Mouse (Mus musculus): ENCODE data around the gene Sh3gl2. TPM values are rescaled to one million over a fixed set of nuclear protein-coding genes. Genes with fewer than 3 reads are reported as not detected.
A peak's percentile ranks its signal among the peaks of the same experiment; 100 is the strongest.

Sh3gl2 gene
- polyA plus RNA-seq, 1 experiment from 2014 or later = 6.3 TPM

DNA sequence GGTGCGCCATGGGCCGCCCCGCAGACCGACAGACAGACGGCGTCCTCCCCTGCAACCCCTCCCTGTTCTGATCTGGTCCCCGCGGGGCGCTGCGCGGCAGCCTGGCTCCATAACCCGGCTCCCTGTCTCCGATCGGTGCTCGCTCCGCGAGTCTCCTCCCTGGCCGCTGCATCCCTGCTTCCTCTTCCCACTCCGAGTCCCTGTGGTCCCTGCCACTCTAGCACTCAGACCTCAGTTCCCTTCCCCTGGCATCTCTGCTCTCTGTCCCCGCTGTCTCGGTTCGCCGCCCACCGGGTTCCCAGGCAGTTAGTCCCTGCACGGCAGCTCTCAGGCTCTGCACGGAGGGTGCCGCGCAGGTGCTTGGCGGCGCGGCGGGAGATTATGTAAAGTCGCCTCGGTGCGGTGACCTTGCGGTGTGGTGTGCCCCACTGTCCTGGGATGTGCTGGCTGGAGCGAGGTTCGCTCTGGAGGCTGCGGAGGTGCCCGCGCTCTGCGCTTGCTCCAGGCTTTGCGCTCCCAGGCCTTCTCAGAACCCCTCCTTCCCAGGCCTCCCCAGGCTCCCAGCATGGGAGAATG, 798 bp downstream of the Sh3gl2 start:
- under 1% methylated on average over 43 of the region's 43 CpGs for WGBS
- Histone ChIP-seq H3K4me3 (peak overlapping the region; percentile 66), H3K9ac (peak overlapping the region; percentile 42), H3K27ac (no peak overlapping the region), H3K4me2 (peak overlapping the region; percentile 99), H3K27me3 (peaks cover 59% of the 10 kb centered on the region), H3K4me1 (peaks cover 12% of the 10 kb centered on the region), H3K9me3 (no peaks in the 10 kb centered on the region), H3K36me3 (no peaks in the 10 kb centered on the region)
- ATAC-seq (ENCODE audit: insufficient number of reproducible peaks, low FRiP score, low TSS enrichment, low read depth) = peak; percentile 55; the same call in 1 of the 2 replicates

DNA sequence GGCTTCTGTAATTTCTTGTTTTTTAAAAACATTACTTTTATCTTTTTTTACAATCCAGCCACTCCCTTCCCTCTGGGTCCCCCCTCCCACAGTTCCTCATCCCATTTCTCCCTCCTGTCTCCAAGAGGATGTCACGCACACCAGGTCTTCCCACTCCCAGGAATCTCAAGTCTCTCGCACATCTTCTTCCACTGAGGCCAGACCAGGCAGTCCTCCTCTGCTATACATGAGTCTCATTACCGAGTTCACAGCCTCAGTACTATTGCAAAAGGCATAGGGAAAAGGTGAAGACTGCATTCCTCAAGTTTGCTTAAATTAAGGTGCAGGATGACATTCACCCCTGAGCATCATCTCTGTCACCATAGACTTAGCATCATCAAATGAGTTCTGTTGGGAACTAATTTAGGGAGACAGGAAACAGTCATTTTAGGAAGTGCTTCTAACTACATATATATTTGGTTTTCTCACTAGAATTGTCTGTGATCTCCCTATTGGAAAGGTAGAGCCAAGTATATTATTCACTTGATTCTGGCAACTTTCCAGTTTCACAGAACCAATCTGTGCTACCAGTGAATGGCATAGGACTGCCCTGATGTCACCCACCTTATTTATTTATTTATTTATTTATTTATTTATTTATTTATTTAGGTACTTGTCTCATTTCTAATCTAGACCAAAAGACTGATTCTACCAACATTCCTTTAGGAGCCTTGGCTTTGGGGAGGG, 1.9 kb downstream of the Sh3gl2 start:
- H3K27me3 ChIP-seq = peaks cover 59% of the 10 kb centered on the region
- ATAC-seq (ENCODE audit: insufficient number of reproducible peaks, low FRiP score, low TSS enrichment, low read depth) = no peak
- H3K27ac ChIP-seq = no peak overlapping the region
- H3K4me1 ChIP-seq = peaks cover 12% of the 10 kb centered on the region
- H3K4me3 ChIP-seq = no peak overlapping the region
- no peaks in the 10 kb centered on the region for H3K36me3 ChIP-seq
- H3K4me2 ChIP-seq = no peak overlapping the region
- H3K9ac ChIP-seq = no peak overlapping the region
- H3K9me3 ChIP-seq = no peaks in the 10 kb centered on the region
- 49% methylated on average over 3 of the region's 3 CpGs for WGBS

DNA sequence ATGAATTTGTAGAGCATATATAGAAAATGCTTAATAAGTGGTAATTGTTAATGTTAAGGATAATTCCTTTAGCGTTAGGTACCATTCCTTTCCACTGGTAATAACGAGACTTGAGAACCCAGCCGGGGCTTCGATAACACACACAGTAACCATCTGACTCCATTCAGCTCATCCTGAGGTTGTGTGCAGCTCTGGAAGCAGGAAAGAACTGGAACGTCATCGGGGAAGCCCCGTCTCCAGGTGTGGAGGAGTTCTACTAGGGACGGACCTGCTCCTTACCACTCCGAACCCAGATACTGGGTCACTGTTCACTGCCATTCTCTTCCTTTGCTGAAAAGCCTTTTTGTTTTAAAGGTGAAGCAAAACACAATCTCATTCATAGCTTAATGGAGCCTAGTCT, 2.6 kb downstream of the Sh3gl2 start:
- H3K27me3 ChIP-seq = peaks cover 55% of the 10 kb centered on the region
- no peak overlapping the region for H3K4me3 ChIP-seq
- H3K27ac ChIP-seq = no peak overlapping the region
- no peak for ATAC-seq (ENCODE audit: insufficient number of reproducible peaks, low FRiP score, low TSS enrichment, low read depth)
- no peaks in the 10 kb centered on the region for H3K36me3 ChIP-seq
- peaks cover 12% of the 10 kb centered on the region for H3K4me1 ChIP-seq
- no peak overlapping the region for H3K4me2 ChIP-seq
- no peaks in the 10 kb centered on the region for H3K9me3 ChIP-seq
- no peak overlapping the region for H3K9ac ChIP-seq
- WGBS = 88% methylated on average over 9 of the region's 9 CpGs

DNA sequence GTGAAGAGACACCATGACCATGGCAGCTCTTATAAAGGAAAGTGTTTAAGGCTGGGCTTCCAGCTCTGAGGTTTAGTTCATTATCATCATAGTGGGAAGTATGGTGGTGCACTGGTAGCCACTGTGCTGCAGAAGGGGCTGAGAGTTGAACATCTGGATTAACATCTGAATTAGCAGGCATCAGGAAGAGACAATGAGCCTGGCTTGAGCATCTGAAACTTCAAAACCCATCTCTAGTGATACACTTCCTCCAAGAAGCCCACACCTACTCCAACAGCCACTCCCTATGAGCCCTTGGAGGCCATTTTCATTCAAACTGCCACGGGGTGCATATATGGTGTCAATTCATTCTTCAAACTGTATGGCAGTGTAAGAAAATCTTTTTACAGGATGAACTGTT, 3.6 kb downstream of the Sh3gl2 start:
- Histone ChIP-seq H3K4me1 (peaks cover 12% of the 10 kb centered on the region), H3K36me3 (no peaks in the 10 kb centered on the region), H3K4me3 (no peak overlapping the region), H3K27ac (no peak overlapping the region), H3K27me3 (peaks cover 45% of the 10 kb centered on the region), H3K4me2 (no peak overlapping the region), H3K9ac (no peak overlapping the region), H3K9me3 (no peaks in the 10 kb centered on the region)
- ATAC-seq (ENCODE audit: insufficient number of reproducible peaks, low FRiP score, low TSS enrichment, low read depth) = no peak
- WGBS = 83% methylated on average over 1 of the region's 1 CpGs

DNA sequence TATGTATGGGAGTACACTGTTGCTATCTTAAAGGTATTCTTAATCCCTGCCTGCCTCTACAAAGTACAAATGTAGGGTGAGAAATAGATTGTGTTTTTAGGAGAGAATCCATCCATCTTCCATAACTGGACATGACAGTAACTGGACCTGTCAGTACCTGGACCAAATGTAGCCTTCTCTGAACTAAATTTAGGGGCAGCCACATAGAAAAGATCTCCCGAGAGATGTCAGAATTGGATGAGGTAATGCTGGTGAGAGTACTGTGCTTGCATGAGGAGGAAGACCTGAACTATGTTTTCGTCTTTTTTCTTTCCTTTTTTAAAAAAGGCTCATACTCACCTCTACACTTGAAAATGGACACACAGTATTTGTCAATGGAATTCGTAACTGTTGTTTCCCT, 6.0 kb downstream of the Sh3gl2 start:
- Histone ChIP-seq H3K27me3 (peaks cover 24% of the 10 kb centered on the region), H3K27ac (no peak overlapping the region), H3K4me1 (peaks cover 1% of the 10 kb centered on the region; the same call in 1 of the 2 replicates), H3K4me2 (no peak overlapping the region), H3K36me3 (no peaks in the 10 kb centered on the region), H3K9ac (no peak overlapping the region), H3K4me3 (no peak overlapping the region), H3K9me3 (no peaks in the 10 kb centered on the region)
- ATAC-seq (ENCODE audit: insufficient number of reproducible peaks, low FRiP score, low TSS enrichment, low read depth) = no peak
- WGBS = 79% methylated on average over 3 of the region's 3 CpGs

DNA sequence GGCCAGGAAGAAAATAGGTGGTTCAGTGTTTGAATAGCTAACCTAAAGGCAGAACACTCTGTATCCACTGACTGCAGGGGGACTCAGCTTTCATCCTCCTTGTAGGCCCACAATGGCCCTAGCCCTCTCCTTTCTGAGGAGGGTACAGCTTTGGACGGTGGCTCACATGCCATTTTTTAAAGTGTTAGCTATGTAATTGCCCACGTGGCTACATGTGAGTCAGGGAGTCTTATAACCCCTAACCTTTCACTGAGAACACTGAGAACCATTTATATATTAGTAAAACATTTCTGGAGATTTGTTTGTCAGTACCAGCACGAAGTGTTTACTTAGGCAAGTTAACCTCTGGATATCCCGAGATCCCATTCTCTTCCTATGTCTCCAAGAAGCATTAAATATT, 12.1 kb downstream of the Sh3gl2 start:
- H3K36me3 ChIP-seq = no peaks in the 10 kb centered on the region
- H3K9ac ChIP-seq = no peak overlapping the region
- H3K4me2 ChIP-seq = no peak overlapping the region
- H3K27ac ChIP-seq = no peak overlapping the region
- no peaks in the 10 kb centered on the region for H3K4me1 ChIP-seq
- 65% methylated on average over 4 of the region's 4 CpGs for WGBS
- no peaks in the 10 kb centered on the region for H3K9me3 ChIP-seq
- no peaks in the 10 kb centered on the region for H3K27me3 ChIP-seq
- ATAC-seq (ENCODE audit: insufficient number of reproducible peaks, low FRiP score, low TSS enrichment, low read depth) = no peak
- no peak overlapping the region for H3K4me3 ChIP-seq

DNA sequence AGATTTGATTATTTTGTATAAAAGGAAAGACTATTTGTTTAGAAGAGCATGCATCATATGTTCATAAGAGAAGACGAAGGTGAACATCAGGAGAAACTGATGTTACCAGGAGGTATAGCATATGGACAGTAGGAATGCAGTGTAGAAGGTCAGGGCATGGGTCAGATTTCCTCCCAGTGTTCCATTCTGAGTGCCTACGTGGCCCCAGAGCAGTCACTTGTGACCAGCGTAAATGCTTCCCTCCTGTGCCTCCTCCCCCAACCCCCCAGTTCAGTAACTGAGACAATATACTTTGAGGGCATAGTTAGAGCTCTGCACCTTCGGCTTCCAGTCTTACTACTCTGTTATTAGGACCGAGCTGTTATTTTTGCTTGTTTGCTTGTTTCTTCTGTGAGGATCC, 17.8 kb downstream of the Sh3gl2 start:
- H3K27me3 ChIP-seq = no peaks in the 10 kb centered on the region; the same call in 1 of the 2 replicates
- H3K9ac ChIP-seq = no peak overlapping the region
- H3K36me3 ChIP-seq = no peaks in the 10 kb centered on the region
- no peak for ATAC-seq (ENCODE audit: insufficient number of reproducible peaks, low FRiP score, low TSS enrichment, low read depth)
- H3K4me2 ChIP-seq = no peak overlapping the region
- H3K9me3 ChIP-seq = no peaks in the 10 kb centered on the region
- no peaks in the 10 kb centered on the region for H3K4me1 ChIP-seq
- H3K4me3 ChIP-seq = no peak overlapping the region
- WGBS = 73% methylated on average over 5 of the region's 5 CpGs
- H3K27ac ChIP-seq = no peak overlapping the region

DNA sequence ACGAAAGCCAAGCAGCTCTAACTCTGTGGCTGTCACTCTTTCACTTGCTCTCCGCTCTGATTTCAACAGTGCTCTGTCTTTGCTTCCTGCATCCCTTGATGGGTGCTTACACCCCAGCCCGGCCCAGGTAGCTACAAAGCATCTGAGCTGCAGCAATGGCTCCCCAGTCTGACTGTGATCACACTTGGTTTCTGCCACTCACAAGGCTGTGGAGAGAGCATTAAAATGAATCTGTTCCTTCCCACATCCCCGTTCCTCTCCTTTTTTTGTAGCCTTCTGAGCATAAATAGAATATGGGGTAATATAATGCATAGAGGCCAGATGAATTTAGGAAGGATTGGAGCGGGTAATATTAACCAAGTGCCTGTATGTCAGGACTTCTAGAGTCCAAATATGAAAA, 21.8 kb downstream of the Sh3gl2 start:
- H3K4me2 ChIP-seq = no peak overlapping the region
- WGBS = 79% methylated on average over 5 of the region's 5 CpGs
- no peaks in the 10 kb centered on the region for H3K4me1 ChIP-seq
- no peak for ATAC-seq (ENCODE audit: insufficient number of reproducible peaks, low FRiP score, low TSS enrichment, low read depth)
- no peak overlapping the region for H3K27ac ChIP-seq
- no peaks in the 10 kb centered on the region; the same call in 1 of the 2 replicates for H3K27me3 ChIP-seq
- H3K9me3 ChIP-seq = no peaks in the 10 kb centered on the region
- no peak overlapping the region for H3K9ac ChIP-seq
- H3K36me3 ChIP-seq = no peaks in the 10 kb centered on the region
- H3K4me3 ChIP-seq = no peak overlapping the region

DNA sequence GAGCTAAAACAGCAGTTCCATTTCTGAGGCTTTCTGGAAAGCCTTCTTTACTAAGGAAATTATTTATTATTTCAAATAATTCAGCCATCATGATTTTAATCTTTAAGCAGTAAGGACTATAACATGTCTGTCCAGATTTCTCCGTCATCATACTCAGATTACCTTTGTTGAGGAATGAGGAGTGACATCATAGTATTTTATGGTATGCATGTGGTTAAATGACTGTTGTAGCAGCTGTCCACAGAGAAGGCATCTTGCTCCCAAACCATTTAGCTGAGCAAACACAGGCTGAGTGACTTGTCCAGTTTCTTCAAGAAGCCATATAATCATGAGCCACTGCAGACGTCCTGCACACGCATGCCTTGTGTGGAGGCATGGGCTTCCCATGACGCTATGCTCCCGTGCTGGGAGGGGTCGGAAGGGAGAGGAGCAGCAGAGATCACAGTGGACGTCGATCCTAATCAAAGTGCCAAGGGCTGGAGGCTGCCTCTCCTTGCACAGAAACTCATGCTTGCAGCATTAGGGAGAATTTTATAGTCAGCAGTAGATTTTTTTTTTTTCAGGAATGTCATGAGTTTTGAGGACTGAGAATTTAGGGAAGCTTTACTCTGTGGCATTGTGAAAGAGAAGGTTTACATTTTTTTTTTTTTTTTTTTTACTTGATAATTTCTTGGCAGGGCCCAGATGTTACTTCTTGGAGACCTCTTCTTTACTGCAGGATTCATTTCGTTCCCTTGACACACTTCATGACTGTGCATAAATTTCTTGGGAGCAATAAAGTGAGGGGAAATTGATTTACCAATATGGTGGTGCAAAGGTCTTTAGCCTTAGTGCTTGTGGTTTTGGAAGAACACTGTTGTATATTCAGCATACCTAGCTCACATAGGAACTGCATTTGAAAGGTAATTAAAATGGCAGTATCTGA, 23.0 kb downstream of the Sh3gl2 start:
- 59% methylated on average over 9 of the region's 9 CpGs for WGBS
- ATAC-seq (ENCODE audit: insufficient number of reproducible peaks, low FRiP score, low TSS enrichment, low read depth) = no peak

DNA sequence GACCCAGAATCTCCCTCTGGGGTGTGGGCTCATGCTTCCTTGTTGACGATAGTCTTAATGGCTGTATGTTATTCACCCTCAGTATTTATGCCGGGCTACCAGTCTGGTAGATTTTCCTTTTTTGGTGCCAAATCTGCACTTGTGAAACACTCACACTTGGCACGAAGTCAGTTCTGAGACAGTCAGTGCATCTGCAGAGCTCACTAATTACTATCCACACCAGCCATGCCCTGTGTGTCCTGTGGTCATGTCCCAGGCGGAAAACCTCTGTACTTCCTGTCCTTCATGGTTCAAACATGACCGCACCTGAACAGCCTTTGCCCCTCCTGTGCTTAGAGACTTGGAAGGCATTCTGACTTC, 23.6 kb downstream of the Sh3gl2 start:
- peaks cover 4% of the 10 kb centered on the region for H3K27me3 ChIP-seq
- no peak overlapping the region for H3K9ac ChIP-seq
- H3K27ac ChIP-seq = no peak overlapping the region
- no peak overlapping the region for H3K4me2 ChIP-seq
- no peaks in the 10 kb centered on the region for H3K4me1 ChIP-seq
- ATAC-seq (ENCODE audit: insufficient number of reproducible peaks, low FRiP score, low TSS enrichment, low read depth) = no peak
- no peaks in the 10 kb centered on the region for H3K36me3 ChIP-seq
- 75% methylated on average over 5 of the region's 5 CpGs for WGBS
- H3K4me3 ChIP-seq = no peak overlapping the region
- no peaks in the 10 kb centered on the region for H3K9me3 ChIP-seq

More for the DNA sequence above, 23.0 kb downstream of the Sh3gl2 start:
- Histone ChIP-seq H3K9me3 (no peaks in the 10 kb centered on the region), H3K4me3 (no peak overlapping the region), H3K4me2 (no peak overlapping the region), H3K36me3 (no peaks in the 10 kb centered on the region), H3K27me3 (peaks cover 4% of the 10 kb centered on the region), H3K27ac (no peak overlapping the region), H3K4me1 (no peaks in the 10 kb centered on the region), H3K9ac (no peak overlapping the region)

DNA sequence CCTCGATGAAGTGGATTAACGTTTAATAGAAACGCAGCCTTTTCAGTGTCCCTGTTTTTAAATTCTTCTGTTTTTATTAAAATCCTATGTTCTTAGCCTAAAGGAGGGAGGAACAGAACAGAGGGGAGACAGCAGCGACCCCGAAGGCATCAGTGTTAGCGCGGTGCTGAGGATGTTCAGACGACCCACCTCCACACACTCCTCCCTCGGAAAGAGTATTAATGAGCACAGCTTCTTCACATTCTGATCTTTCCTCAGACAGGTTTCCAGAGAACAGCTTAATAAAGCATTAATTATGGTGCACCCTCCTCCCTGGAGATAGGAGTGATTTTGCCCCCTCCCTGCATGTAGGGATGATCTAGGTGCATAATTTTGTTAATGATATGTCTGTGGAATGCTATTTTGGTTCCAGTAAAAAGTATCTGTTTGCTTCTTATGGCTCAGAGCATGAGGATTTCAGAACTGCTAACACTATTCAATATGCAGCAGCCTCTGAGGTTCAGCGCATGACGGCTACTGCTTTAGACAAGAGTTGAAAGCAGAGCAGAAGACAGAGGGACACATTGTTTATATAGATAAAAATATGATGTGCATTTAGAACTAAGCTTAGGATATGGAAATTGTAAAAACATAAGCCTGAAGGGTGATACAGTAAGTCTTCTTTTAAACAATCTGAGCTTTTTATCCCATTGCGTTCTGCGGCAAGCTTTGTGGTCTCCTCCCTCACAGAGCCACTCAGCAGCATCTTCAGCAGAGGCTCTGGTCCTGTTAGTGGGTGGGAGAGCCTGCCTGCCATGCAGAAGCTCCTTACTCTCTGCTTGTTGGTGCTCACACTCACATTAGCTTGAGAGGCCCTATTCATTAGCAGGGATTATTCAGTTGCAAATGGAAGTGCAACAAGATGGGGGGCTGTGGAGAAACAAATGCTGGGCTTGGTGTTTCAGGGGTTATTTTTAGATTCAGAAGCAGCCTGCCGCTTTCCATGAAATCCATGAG, 27.8 kb downstream of the Sh3gl2 start:
- WGBS = 65% methylated on average over 14 of the region's 14 CpGs
- Histone ChIP-seq H3K27me3 (peaks cover 4% of the 10 kb centered on the region; the same call in 1 of the 2 replicates), H3K9ac (no peak overlapping the region), H3K4me3 (no peak overlapping the region), H3K27ac (no peak overlapping the region), H3K4me2 (no peak overlapping the region), H3K9me3 (no peaks in the 10 kb centered on the region), H3K36me3 (no peaks in the 10 kb centered on the region), H3K4me1 (no peaks in the 10 kb centered on the region)
- ATAC-seq (ENCODE audit: insufficient number of reproducible peaks, low FRiP score, low TSS enrichment, low read depth) = no peak
